Mouse (Mus musculus): ENCODE data around the gene Batf2. TPM values are rescaled to one million over a fixed set of nuclear protein-coding genes. Genes with fewer than 3 reads are reported as not detected.

The Batf2 gene
- total and polyA plus RNA-seq, 3 experiments: not detected

GRCm38 (mm10) chr19:6140374-6140677 is 457 bp upstream of the Batf2 start:
- dilution Hi-C loops (cut with MboI; ENCODE audit: extremely low pct_ligation_motif_present, extremely low pct_unique_long_range_greater_than_20kb, low sequenced_read_pairs): no loop called here
- in situ Hi-C loops (cut with MboI; ENCODE audit: low pct_ligation_motif_present, low pct_unique_long_range_greater_than_20kb, low sequenced_read_pairs): no loop called here
- H3K27ac ChIP-seq (ENCODE audit: insufficient read depth, low read depth): peak overlapping the region; percentile 80
- TF ChIP-seq POLR2AphosphoS2 (IDR thresholded peaks at IDR 0.05; ENCODE audit: low read depth, low read length) (no peak), RAD21 (IDR thresholded peaks at IDR 0.05; ENCODE audit: low read depth, low read length) (no peak), EP300 (IDR thresholded peaks at IDR 0.05; ENCODE audit: low read length) (0 out of 2 replicates have a peak, but pooled peaks have one; percentile 19), NELFE (IDR thresholded peaks at IDR 0.05; ENCODE audit: low read depth, low read length) (no peak), MXI1 (IDR thresholded peaks at IDR 0.05; ENCODE audit: low read depth, low read length) (peak; percentile 44; the same call in 1 of the 2 replicates)
- H3K4me3 ChIP-seq (replicated peaks in 1 of 3; ENCODE audit: low read depth in 2 of 3, low read length in 2 of 3, poor library complexity in 1 of 3): peak overlapping the region; percentile 61 to 87 (median 79)
- peak overlapping the region; percentile 22; the same call in 1 of the 2 replicates for H3K4me2 ChIP-seq (ENCODE audit: insufficient read depth, low read depth, poor library complexity, severe bottlenecking)
- peak; percentile 36 for DNase-seq (ENCODE audit: extremely low read depth)
- peaks cover 4 to 27% of the 10 kb centered on the region in 2 experiments for H3K36me3 ChIP-seq (replicated peaks in 1 of 2; ENCODE audit: control insufficient read depth in 1 of 2, insufficient read depth in 1 of 2, low read length in 1 of 2)
- H3K9ac ChIP-seq (ENCODE audit: insufficient read depth, low read depth): peak overlapping the region; percentile 70
- peaks cover 8% of the 10 kb centered on the region in 2 experiments for H3K4me1 ChIP-seq (ENCODE audit: control insufficient read depth in 1 of 2, insufficient read depth in 2 of 2)
- H3K79me2 ChIP-seq (replicated peaks; ENCODE audit: control insufficient read depth, extremely low read depth, insufficient read depth, poor library complexity, severe bottlenecking): no peaks in the 10 kb centered on the region
- H3K27me3 ChIP-seq (replicated peaks): peaks cover 4% of the 10 kb centered on the region
- H3K9me3 ChIP-seq (replicated peaks; ENCODE audit: low read length): peaks cover 2% of the 10 kb centered on the region

DNA sequence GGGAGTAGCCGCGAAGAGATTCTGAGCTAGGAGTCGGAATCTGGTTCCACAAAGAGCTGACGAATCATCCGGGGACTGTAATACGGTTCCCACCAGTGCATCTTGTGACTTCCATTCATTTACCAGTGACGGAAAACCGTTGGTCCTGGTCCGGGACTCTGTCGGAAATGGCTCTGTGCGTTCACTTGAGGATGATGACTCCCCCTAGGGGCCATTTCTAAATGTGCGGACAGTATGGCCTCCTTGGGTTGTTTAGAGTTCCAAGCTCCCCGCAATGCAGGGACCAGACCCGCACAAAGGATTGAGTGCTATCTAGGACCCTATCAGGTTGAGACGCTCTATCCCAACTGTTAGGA is 589 bp downstream of the Batf2 start, which contains the start of gene Arl2:
TSS of gene Arl2 (minus strand) at position 155 of the 356 bp plus-strand sequence.
- in situ Hi-C loops (cut with MboI; ENCODE audit: low pct_ligation_motif_present, low pct_unique_long_range_greater_than_20kb, low sequenced_read_pairs): no loop called here
- dilution Hi-C loops (cut with MboI; ENCODE audit: extremely low pct_ligation_motif_present, extremely low pct_unique_long_range_greater_than_20kb, low sequenced_read_pairs): no loop called here
- Histone ChIP-seq H3K27me3 (replicated peaks) (peaks cover 7% of the 10 kb centered on the region), H3K9ac (ENCODE audit: insufficient read depth, low read depth) (peak within 1 kb of the TSS; percentile 77), H3K4me2 (ENCODE audit: insufficient read depth, low read depth, poor library complexity, severe bottlenecking) (peak within 1 kb of the TSS; percentile 48), H3K9me3 (replicated peaks; ENCODE audit: low read length) (peaks cover 2% of the 10 kb centered on the region), H3K79me2 (replicated peaks; ENCODE audit: control insufficient read depth, extremely low read depth, insufficient read depth, poor library complexity, severe bottlenecking) (no peaks in the 10 kb centered on the region), H3K4me3 (replicated peaks in 1 of 3; ENCODE audit: low read depth in 2 of 3, low read length in 2 of 3, poor library complexity in 1 of 3) (peak within 1 kb of the TSS; percentile 61 to 87 (median 79)), H3K27ac (ENCODE audit: insufficient read depth, low read depth) (peak within 1 kb of the TSS; percentile 80), H3K4me1 (ENCODE audit: control insufficient read depth in 1 of 2, insufficient read depth in 2 of 2) (peaks cover 8% of the 10 kb centered on the region in 2 experiments), H3K36me3 (replicated peaks in 1 of 2; ENCODE audit: control insufficient read depth in 1 of 2, insufficient read depth in 1 of 2, low read length in 1 of 2) (peaks cover 4 to 17% of the 10 kb centered on the region in 2 experiments)
- peak; percentile 94 for DNase-seq (ENCODE audit: extremely low read depth)
- TF ChIP-seq ZC3H11A (IDR thresholded peaks at IDR 0.05; ENCODE audit: low read depth, low read length): no peak
- TF ChIP-seq ZMIZ1 (IDR thresholded peaks at IDR 0.05; ENCODE audit: low read depth, low read length): no peak
- TF ChIP-seq CHD1 (IDR thresholded peaks at IDR 0.05; ENCODE audit: low read depth, low read length): no peak
- no peak; the same call in 1 of the 2 replicates for TF ChIP-seq IRF4 (IDR thresholded peaks at IDR 0.05; ENCODE audit: low read depth, low read length)
- no peak for TF ChIP-seq RCOR1 (conservative IDR thresholded peaks at IDR 0.05; ENCODE audit: low read depth, low read length)
- TF ChIP-seq ZKSCAN1 (IDR thresholded peaks at IDR 0.05; ENCODE audit: borderline replicate concordance, low read depth, low read length): no peak
- peak; percentile 43 for TF ChIP-seq SMC3 (IDR thresholded peaks at IDR 0.05; ENCODE audit: low read depth, low read length)
- TF ChIP-seq JUN (IDR thresholded peaks at IDR 0.05; ENCODE audit: insufficient read depth, low read depth, low read length): no peak
- no peak for TF ChIP-seq KAT2A (IDR thresholded peaks at IDR 0.05; ENCODE audit: insufficient replicate concordance, low read length)
- no peak for TF ChIP-seq ZNF384 (IDR thresholded peaks at IDR 0.05; ENCODE audit: low read depth, low read length)
- no peak for TF ChIP-seq MEF2A (IDR thresholded peaks at IDR 0.05; ENCODE audit: borderline replicate concordance, low read depth, low read length)
- TF ChIP-seq USF2 (conservative IDR thresholded peaks at IDR 0.05; ENCODE audit: low read depth, low read length): no peak
- TF ChIP-seq E2F4 (IDR thresholded peaks at IDR 0.05; ENCODE audit: insufficient replicate concordance, low read depth, low read length): no peak; the same call in 1 of the 2 replicates
- TF ChIP-seq MAX (IDR thresholded peaks at IDR 0.05; ENCODE audit: low read length): no peak; the same call in 1 of the 2 replicates
- no peak for TF ChIP-seq MAFK (IDR thresholded peaks at IDR 0.05; ENCODE audit: insufficient replicate concordance, low read length)
- TF ChIP-seq RAD21 (IDR thresholded peaks at IDR 0.05; ENCODE audit: low read depth, low read length): peak; percentile 47
- TF ChIP-seq MYC (IDR thresholded peaks at IDR 0.05; ENCODE audit: low read depth, low read length): peak; percentile 65
- no peak for TF ChIP-seq CHD2 (IDR thresholded peaks at IDR 0.05; ENCODE audit: low read length)
- TF ChIP-seq JUND (conservative IDR thresholded peaks at IDR 0.05; ENCODE audit: low read depth, low read length): no peak
- no peak for TF ChIP-seq EP300 (IDR thresholded peaks at IDR 0.05; ENCODE audit: low read length)
- TF ChIP-seq CTCF (conservative IDR thresholded peaks at IDR 0.05 in 1 of 2, IDR thresholded peaks at IDR 0.05 in 1 of 2; ENCODE audit: low read depth in 2 of 2, low read length in 2 of 2): peak; percentile 60 to 70
- TF ChIP-seq UBTF (IDR thresholded peaks at IDR 0.05; ENCODE audit: low read depth, low read length): no peak
- peak; percentile 10; the same call in 1 of the 2 replicates for TF ChIP-seq HCFC1 (IDR thresholded peaks at IDR 0.05; ENCODE audit: low read depth, low read length)
- TF ChIP-seq POLR2A (IDR thresholded peaks at IDR 0.05; ENCODE audit: low read depth, low read length): no peak
- TF ChIP-seq POLR2AphosphoS2 (IDR thresholded peaks at IDR 0.05; ENCODE audit: low read depth, low read length): no peak
- no peak for TF ChIP-seq USF1 (IDR thresholded peaks at IDR 0.05; ENCODE audit: low read depth, low read length)
- no peak; the same call in none of the 2 replicates for TF ChIP-seq SIN3A (IDR thresholded peaks at IDR 0.05; ENCODE audit: low read length)
- TF ChIP-seq NELFE (IDR thresholded peaks at IDR 0.05; ENCODE audit: low read depth, low read length): no peak
- no peak for TF ChIP-seq BHLHE40 (IDR thresholded peaks at IDR 0.05; ENCODE audit: low read depth, low read length)
- peak; percentile 29; the same call in 1 of the 2 replicates for TF ChIP-seq MXI1 (IDR thresholded peaks at IDR 0.05; ENCODE audit: low read depth, low read length)
- 0 out of 2 replicates have a peak, but pooled peaks have one; percentile 29 for TF ChIP-seq ELF1 (IDR thresholded peaks at IDR 0.05; ENCODE audit: low read depth, low read length)
- peak; percentile 73 for TF ChIP-seq TBP (conservative IDR thresholded peaks at IDR 0.05; ENCODE audit: low read depth, low read length)
- TF ChIP-seq ETS1 (conservative IDR thresholded peaks at IDR 0.05; ENCODE audit: low read depth, low read length): 0 out of 2 replicates have a peak, but pooled peaks have one; percentile 3
